Mouse (Mus musculus) intestine, postnatal 0 days (tissue): ENCODE data around the gene Sigirr. TPM values are rescaled to one million over a fixed set of nuclear protein-coding genes. Genes with fewer than 3 reads are reported as not detected.
A peak's percentile ranks its signal among the peaks of the same experiment; 100 is the strongest.

Source experiments
- ATAC-seq: fragments of 200-750 bp; cut with Nextera tagmentation; 2 replicates; pipeline ENCODE4 v1.8.0; 2017; ENCODE audit warnings: mild to moderate bottlenecking, moderate TSS enrichment, moderate library complexity
- H3K27ac ChIP-seq: fragments of 300-500 bp; sonication (generic); 2 replicates; pipeline ENCODE4 v1.5.1; 2014; ENCODE audit warnings: mild to moderate bottlenecking, low read depth, low read length, moderate library complexity
- H3K27me3 ChIP-seq: fragments of 300-500 bp; sonication (generic); replicated peaks from 2 replicates; pipeline ENCODE4 v1.6.1; 2014; ENCODE audit warnings: low read length, mixed read lengths; ENCODE audit not compliant: control insufficient read depth, insufficient read depth
- H3K36me3 ChIP-seq: fragments of 300-500 bp; sonication (generic); 2 replicates; pipeline ENCODE4 v1.6.1; 2014; ENCODE audit warnings: mild to moderate bottlenecking, moderate library complexity; ENCODE audit not compliant: control insufficient read depth, insufficient read depth
- H3K4me1 ChIP-seq: fragments of 300-500 bp; sonication (generic); replicated peaks from 2 replicates; pipeline ENCODE4 v1.6.1; 2014; ENCODE audit warnings: antibody characterized with exemption, low read length, mixed read lengths; ENCODE audit not compliant: control insufficient read depth, insufficient read depth
- H3K4me2 ChIP-seq: fragments of 300-500 bp; sonication (generic); replicated peaks from 2 replicates; pipeline ENCODE4 v1.6.1; 2014; ENCODE audit warnings: low read depth, mild to moderate bottlenecking, moderate library complexity
- H3K4me3 ChIP-seq: fragments of 300-500 bp; sonication (generic); 2 replicates; pipeline ENCODE4 v1.5.1; 2014; ENCODE audit warnings: low read depth, low read length
- H3K9ac ChIP-seq: fragments of 300-500 bp; sonication (generic); 2 replicates; pipeline ENCODE4 v1.6.1; 2014; ENCODE audit warnings: mild to moderate bottlenecking, low read depth, low read length
- H3K9me3 ChIP-seq: fragments of 300-500 bp; sonication (generic); 2 replicates; pipeline ENCODE4 v1.6.1; 2016; ENCODE audit warnings: mixed run types; ENCODE audit not compliant: control insufficient read depth
- CTCF ChIP-seq: sonication (generic); IDR thresholded peaks from 2 replicates; pipeline ENCODE4 v1.5.1; 2016; ENCODE audit warnings: low read depth, mild to moderate bottlenecking, control low read depth, antibody characterized with exemption, moderate library complexity
- WGBS: fragments of 180-500 bp; shearing (Covaris S2); extraction: QIAGEN DNeasy Blood & Tissue Kit; methylation state at CpG from one replicate; pipeline ENCODE4 v1.1.7; 2014; 5-methylcytosine and 5-hydroxymethylcytosine counted together
- polyA plus RNA-seq: library from polyadenylated mRNA; unstranded; fragments of >200 nt; fragmentation: Nextera tagmentation; extraction: Ambion mirVana; gene quantifications from 2 replicates; pipeline ENCODE4 v1.2.1, GENCODE M21; 2015

Gene Sigirr
- polyA plus RNA-seq, 1 experiment from 2014 or later, result 42.1 TPM

DNA sequence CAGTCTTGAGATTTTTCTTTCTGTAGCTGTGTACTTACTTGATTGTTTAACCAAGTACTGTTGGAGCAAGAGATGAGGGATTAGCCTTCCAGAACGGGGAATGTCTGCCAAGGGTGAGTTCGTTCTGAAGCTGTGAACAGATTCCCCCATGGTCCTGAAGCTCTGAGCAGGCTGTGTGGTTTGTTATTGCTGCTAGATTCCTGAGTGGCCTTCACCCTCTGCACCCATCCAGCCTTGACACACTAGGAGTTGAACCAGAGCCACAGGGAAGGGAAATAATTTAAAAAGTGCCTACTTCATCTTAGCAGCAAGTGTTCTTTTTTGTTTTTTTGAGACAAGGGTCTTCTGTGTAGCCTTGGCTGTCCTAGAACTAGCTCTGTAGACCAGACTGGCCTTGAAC, 43.5 kb upstream of the Sigirr start:
- no peak for ATAC-seq
- H3K27me3 ChIP-seq, result no peaks in the 10 kb centered on the region
- no peak overlapping the region for H3K9ac ChIP-seq
- WGBS, result 75% methylated on average over 2 of the region's 2 CpGs
- H3K9me3 ChIP-seq, result no peaks in the 10 kb centered on the region
- H3K4me2 ChIP-seq, result no peak overlapping the region
- TF ChIP-seq CTCF, result no peak
- H3K36me3 ChIP-seq, result peaks cover 11% of the 10 kb centered on the region; the same call in 1 of the 2 replicates
- H3K4me3 ChIP-seq, result no peak overlapping the region
- H3K4me1 ChIP-seq, result no peaks in the 10 kb centered on the region
- no peak overlapping the region for H3K27ac ChIP-seq

DNA sequence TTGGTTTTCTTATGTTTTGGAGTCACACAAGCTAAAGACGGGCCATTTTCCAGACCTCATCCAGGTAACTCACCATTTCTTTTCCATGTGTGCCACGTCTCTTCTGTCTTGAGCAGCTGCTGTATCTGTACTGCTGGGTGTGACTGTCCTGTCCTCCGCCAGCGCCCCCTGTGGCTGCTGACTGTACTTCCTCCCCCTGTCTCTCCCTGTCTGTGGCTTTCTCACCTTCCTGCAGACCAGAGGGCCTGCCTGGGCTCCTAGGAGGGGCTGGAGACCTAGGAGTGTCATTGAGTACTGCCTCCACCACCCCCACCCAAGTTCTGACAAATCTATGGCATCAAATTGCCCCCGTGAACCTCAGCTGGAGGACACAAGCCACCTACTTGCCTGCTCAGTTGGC, 42.7 kb upstream of the Sigirr start:
- no peak overlapping the region for H3K27ac ChIP-seq
- H3K4me3 ChIP-seq, result no peak overlapping the region
- H3K9ac ChIP-seq, result no peak overlapping the region
- peak; percentile 78 for TF ChIP-seq CTCF
- H3K4me2 ChIP-seq, result no peak overlapping the region
- H3K9me3 ChIP-seq, result no peaks in the 10 kb centered on the region
- ATAC-seq, result 0 out of 2 replicates have a peak, but pooled peaks have one; percentile 47
- no peaks in the 10 kb centered on the region for H3K4me1 ChIP-seq
- WGBS, result 53% methylated on average over 5 of the region's 5 CpGs
- H3K36me3 ChIP-seq, result peaks cover 19% of the 10 kb centered on the region; the same call in 1 of the 2 replicates
- H3K27me3 ChIP-seq, result no peaks in the 10 kb centered on the region

DNA sequence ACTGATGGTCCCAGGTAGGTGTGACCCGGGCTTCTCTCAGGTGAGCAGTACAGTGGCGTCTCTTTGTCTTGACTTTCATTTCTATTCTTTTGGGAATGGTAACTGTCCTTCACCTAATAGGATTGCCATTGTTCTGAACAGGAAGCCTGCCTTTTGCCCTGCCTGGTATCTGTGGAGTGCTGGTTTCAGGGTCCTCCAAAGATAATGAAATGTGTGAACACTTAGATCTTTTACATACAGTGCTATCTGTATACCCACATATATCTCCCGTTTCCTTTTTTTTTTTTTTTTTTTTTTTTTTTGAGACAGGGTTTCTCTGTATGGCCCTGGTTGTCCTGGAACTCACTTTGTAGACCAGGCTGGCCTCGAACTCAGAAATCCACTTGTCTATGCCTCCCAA, 41.0 kb upstream of the Sigirr start:
- TF ChIP-seq CTCF, result no peak
- no peak overlapping the region for H3K4me3 ChIP-seq
- H3K9me3 ChIP-seq, result no peaks in the 10 kb centered on the region
- no peak for ATAC-seq
- no peak overlapping the region for H3K4me2 ChIP-seq
- H3K4me1 ChIP-seq, result no peaks in the 10 kb centered on the region
- H3K9ac ChIP-seq, result no peak overlapping the region
- peaks cover 27% of the 10 kb centered on the region for H3K36me3 ChIP-seq
- no peaks in the 10 kb centered on the region for H3K27me3 ChIP-seq
- H3K27ac ChIP-seq, result no peak overlapping the region
- 89% methylated on average over 4 of the region's 4 CpGs for WGBS

DNA sequence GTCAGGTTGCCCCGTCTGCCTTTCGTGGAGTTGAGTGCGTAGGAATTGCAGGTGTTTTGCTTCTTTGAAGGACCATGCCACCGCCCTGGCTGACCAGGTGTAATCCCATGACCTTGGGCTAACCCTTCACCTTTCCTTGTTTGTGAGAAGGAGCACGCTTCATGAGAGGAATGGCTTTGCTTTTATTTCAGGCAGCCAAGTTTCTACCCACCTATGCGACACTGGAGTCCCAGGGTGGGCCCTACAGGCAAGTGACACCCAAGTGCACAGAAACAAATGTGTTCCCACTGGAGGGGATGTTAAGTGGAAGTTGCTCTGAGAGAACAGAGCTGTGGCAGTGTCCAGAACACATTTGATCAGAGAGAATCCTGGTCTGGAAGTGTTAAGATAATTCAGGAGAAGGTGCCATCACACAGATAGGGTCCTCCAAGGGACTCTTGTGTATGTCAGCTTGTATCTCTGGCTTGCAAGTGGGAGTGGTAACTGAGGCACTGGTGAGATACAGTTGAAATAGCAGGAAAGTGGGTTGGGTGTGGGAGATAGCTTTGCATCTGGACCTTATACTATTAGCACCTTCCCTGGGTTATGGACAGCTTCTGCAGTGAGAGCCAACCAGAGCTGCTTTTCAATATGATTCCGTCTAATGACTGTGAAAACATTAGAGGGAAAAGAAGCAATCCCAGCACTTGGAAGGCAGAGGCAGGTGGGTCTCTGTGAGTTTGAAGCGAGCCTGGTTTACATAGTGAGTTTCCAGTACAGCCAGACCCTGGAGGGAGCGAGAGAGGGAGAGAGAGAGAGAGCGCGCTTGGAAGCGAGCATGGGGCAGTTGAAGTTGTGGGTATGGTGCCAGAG, 31.8 kb upstream of the Sigirr start:
- 56% methylated on average over 12 of the region's 12 CpGs for WGBS
- Histone ChIP-seq H3K4me1 (0 out of 2 replicates have a peak, but pooled peaks cover 7% of the 10 kb centered on the region), H3K4me3 (peak overlapping the region; percentile 83), H3K27me3 (no peaks in the 10 kb centered on the region), H3K9ac (peak overlapping the region; percentile 76), H3K36me3 (peaks cover 25% of the 10 kb centered on the region), H3K27ac (0 out of 2 replicates have a peak overlapping the region, but pooled peaks have one; percentile 15), H3K9me3 (no peaks in the 10 kb centered on the region), H3K4me2 (peak overlapping the region; percentile 89)
- ATAC-seq, result no peak
- TF ChIP-seq CTCF, result no peak

DNA sequence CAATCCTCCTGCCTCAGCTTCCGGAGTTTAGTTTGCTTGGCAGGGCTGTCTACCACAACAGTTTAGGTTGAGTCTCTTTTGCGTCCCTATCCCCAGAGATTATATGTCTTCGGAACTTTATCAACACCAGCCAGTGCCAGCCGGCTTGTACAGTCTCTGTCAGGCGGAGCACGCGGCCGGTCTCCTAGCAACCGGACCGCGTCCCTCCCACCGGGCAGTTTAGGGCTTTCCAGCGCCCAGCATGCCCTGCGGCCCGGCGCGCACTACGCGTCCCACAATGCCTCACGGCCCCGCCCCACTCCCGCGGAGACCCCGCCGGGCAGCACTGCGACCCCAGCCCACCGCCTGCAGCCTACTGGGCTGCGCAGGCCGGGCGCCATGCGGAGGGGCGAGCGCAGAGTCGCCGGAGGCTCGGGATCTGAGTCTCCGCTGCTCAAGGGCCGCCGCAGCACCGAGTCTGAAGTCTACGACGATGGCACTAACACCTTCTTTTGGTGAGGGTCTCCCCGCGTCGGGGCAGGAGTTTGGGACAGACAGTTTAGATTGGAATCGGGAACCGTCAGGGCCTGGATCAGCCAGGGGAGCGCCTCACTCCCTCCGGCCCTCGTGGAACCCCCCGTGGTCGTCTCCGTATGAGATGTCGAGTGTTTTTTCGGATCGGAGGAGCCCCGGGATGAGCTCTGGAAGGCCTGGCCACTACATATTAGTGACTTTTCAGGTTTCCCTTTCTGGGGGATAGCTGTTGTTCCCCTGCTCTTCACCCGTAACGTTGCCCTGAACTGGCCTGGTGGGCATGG, 30.9 kb upstream of the Sigirr start:
- H3K4me2 ChIP-seq, result peak overlapping the region; percentile 89
- 0 out of 2 replicates have a peak, but pooled peaks cover 7% of the 10 kb centered on the region for H3K4me1 ChIP-seq
- H3K9ac ChIP-seq, result peak overlapping the region; percentile 76
- H3K4me3 ChIP-seq, result peak overlapping the region; percentile 83
- ATAC-seq, result peak; percentile 97
- peak overlapping the region; percentile 2; the same call in 1 of the 2 replicates for H3K27ac ChIP-seq
- TF ChIP-seq CTCF, result no peak
- peaks cover 16% of the 10 kb centered on the region for H3K36me3 ChIP-seq
- under 1% methylated on average over 59 of the region's 59 CpGs for WGBS
- no peaks in the 10 kb centered on the region for H3K27me3 ChIP-seq
- H3K9me3 ChIP-seq, result no peaks in the 10 kb centered on the region

DNA sequence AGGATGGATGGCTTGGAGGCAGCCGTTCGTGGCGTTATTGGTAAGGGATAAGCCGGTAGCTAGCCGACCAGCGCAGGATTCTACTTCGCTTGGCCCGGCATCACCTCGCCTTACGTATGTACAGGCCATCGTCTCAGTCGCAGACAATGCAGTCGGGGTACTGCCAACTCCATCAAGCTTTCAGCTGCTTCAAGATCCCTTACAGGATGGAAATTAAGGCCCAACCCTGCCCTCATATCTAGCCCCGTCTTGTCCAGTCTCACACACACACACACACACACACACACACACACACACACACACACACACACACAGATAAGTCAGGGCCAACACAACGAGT, 23.1 kb upstream of the Sigirr start:
- ATAC-seq, result no peak
- TF ChIP-seq CTCF, result no peak
- Histone ChIP-seq H3K4me1 (peaks cover 9% of the 10 kb centered on the region; the same call in 1 of the 2 replicates), H3K36me3 (no peaks in the 10 kb centered on the region), H3K27ac (peak overlapping the region; percentile 69), H3K4me2 (peak overlapping the region; percentile 76), H3K9me3 (no peaks in the 10 kb centered on the region), H3K27me3 (no peaks in the 10 kb centered on the region), H3K9ac (peak overlapping the region; percentile 51; the same call in 1 of the 2 replicates), H3K4me3 (peak overlapping the region; percentile 59)
- WGBS, result 2% methylated on average over 15 of the region's 15 CpGs
